Mouse (Mus musculus) testis, adult 2 months (tissue): Measurements from ENCODE around the gene Pecam1.

ENCODE experiments used
- CTCF ChIP-seq: fragments of 200-500 bp; IDR thresholded peaks from 2 replicates; pipeline ENCODE4 v1.5.1; 2012; ENCODE audit warnings: low read depth, mild to moderate bottlenecking, inconsistent platforms, low read length, moderate library complexity; ENCODE audit not compliant: control insufficient read depth, insufficient read depth, insufficient replicate concordance
- POLR2A ChIP-seq: fragments of 200-500 bp; IDR thresholded peaks from 2 replicates; pipeline ENCODE4 v1.6.1; 2012; ENCODE audit warnings: low read depth, mild to moderate bottlenecking, inconsistent platforms, low read length, moderate library complexity; ENCODE audit not compliant: control insufficient read depth

GRCm38 (mm10) chr11:106716568-106716967, 33.9 kb downstream of the Pecam1 start:
- TF ChIP-seq CTCF, result no peak
- TF ChIP-seq POLR2A, result no peak
